Mouse (Mus musculus) embryonic fibroblast, embryonic 13.5 days (primary cell): ENCODE data around the gene Styk1.

Experiments
- CTCF ChIP-seq: IDR thresholded peaks from 2 replicates; pipeline ENCODE4 v1.5.1; 2011; ENCODE audit warnings: mild to moderate bottlenecking, control low read depth, low read length, moderate library complexity, borderline replicate concordance; ENCODE audit not compliant: insufficient read depth
- POLR2A ChIP-seq: IDR thresholded peaks from 2 replicates; pipeline ENCODE4 v1.6.1; 2011; ENCODE audit warnings: low read depth, mild to moderate bottlenecking, control low read depth, low read length, moderate library complexity

DNA sequence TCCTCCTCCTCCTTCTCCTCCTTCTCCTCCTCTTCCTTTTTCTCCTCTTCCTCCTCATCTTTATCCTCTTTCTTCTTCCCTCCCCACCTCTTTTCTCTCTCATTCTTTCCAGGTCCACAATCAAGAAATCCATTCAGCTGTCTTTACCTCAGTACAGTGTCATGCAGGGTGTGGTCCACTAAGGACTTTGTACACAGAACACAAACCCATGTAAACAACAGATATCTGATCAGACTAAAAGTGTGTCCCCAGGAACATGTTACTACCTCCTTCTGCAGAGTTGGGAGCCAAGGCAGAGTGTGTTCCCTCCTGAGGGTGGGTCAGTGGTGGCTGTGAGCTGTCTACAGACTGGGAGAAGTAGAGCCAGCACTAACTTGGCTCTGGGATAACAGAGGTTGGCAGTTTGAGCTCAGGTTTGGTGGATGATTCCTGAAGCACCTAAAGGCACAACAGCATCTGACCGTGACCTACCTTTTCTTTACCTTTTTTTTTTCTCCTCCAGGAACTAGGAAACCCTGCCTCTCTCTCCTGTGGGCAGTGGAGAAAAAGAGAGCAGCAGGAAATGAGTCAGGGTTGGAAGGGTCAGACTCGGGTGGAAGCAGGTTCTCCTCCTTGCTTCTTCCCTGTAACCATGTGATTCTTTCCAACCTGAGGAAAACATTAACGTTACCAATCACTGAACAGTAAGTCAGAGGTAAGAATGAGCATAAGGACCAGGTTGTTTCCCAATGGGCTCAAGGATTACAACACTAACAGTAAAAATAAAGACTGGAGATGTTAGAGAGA is 31.4 kb downstream of the Styk1 start:
- TF ChIP-seq CTCF (no peak), POLR2A (no peak)
